Mouse (Mus musculus) olfactory bulb, adult 2 months (tissue): ENCODE results near the gene Tecpr1.

ENCODE experiments used
- CTCF ChIP-seq: fragments of 200-500 bp; IDR thresholded peaks from 2 replicates; pipeline ENCODE4 v1.5.1; 2012; ENCODE audit warnings: low read depth, mild to moderate bottlenecking, low read length, moderate library complexity; ENCODE audit not compliant: insufficient read depth
- POLR2A ChIP-seq: fragments of 200-500 bp; IDR thresholded peaks from 2 replicates; pipeline ENCODE4 v1.6.1; 2012; ENCODE audit warnings: mild to moderate bottlenecking, low read depth, low read length, moderate library complexity; ENCODE audit not compliant: insufficient read depth

DNA sequence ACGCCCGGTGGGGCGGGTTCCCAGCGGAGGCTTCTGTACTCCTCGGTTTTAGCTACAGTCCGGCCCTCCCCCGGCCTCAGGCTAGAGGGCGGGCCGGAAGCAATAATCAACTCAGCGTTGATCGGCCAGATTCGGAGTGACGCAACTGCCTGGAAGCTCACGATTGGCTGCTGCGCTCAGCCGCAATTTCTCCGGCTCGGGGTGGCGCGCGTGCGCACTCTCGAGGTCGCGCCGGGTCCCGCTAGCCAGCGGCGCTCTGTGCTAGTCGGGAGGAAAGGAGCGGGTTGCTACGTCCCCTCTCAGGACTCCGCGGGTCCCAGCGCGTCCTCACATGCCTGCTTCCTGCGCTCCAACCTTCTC, at the start of gene Tecpr1:
- TF ChIP-seq POLR2A (peak; percentile 97), CTCF (no peak)
